Mouse (Mus musculus) CH12.LX (cell line): Measurements from ENCODE around the gene 4921504E06Rik. TPM values are rescaled to one million over a fixed set of nuclear protein-coding genes. Genes with fewer than 3 reads are reported as not detected.

Experiments
- DNase-seq: peaks from one replicate; pipeline ENCODE4 v3.0.0-alpha.2; 2013; ENCODE audit errors: extremely low read depth
- H3K27ac ChIP-seq: 2 replicates; pipeline ENCODE4 v1.5.1; 2012; ENCODE audit warnings: low read depth, mild to moderate bottlenecking, control low read depth, moderate library complexity; ENCODE audit not compliant: insufficient read depth
- H3K27me3 ChIP-seq: replicated peaks from 2 replicates; pipeline ENCODE3; 2012; ENCODE audit warnings: inconsistent platforms
- H3K36me3 ChIP-seq, 2 experiments: replicated peaks in 1 of 2; 2 replicates each; pipeline versions ENCODE3 to v1.6.1; 2012; ENCODE audit warnings: inconsistent platforms in 1 of 2, low read length in 1 of 2, mild to moderate bottlenecking in 1 of 2, mixed read lengths in 1 of 2, moderate library complexity in 1 of 2; ENCODE audit not compliant: control insufficient read depth in 1 of 2, insufficient read depth in 1 of 2
- H3K4me1 ChIP-seq, 2 experiments: 2 replicates each; pipeline ENCODE4 v1.6.1; 2012; ENCODE audit warnings: inconsistent platforms in 1 of 2, moderate library complexity in 1 of 2; ENCODE audit not compliant: insufficient read depth in 2 of 2, control insufficient read depth in 1 of 2
- H3K4me2 ChIP-seq: 2 replicates; pipeline ENCODE4 v1.6.1; 2012; ENCODE audit warnings: low read depth, mild to moderate bottlenecking, control low read depth; ENCODE audit not compliant: poor library complexity, insufficient read depth, severe bottlenecking
- H3K4me3 ChIP-seq, 3 experiments: fragments of 150-350 bp in 1 of 3; sonication (generic) in 1 of 3; replicated peaks in 1 of 3; 2 replicates each; pipeline versions ENCODE3 to v1.5.1; 2011 to 2012; ENCODE audit warnings: low read depth in 2 of 3, low read length in 2 of 3, mild to moderate bottlenecking in 2 of 3, moderate library complexity in 2 of 3, control low read depth in 1 of 3, improper control_type of control experiment in 1 of 3, inconsistent platforms in 1 of 3, mixed read lengths in 1 of 3; ENCODE audit not compliant: poor library complexity in 1 of 3
- H3K79me2 ChIP-seq: replicated peaks from 2 replicates; pipeline ENCODE4 v1.6.1; 2012; ENCODE audit warnings: mild to moderate bottlenecking, moderate library complexity; ENCODE audit not compliant: control insufficient read depth, poor library complexity, insufficient read depth, severe bottlenecking; ENCODE audit errors: extremely low read depth
- H3K9ac ChIP-seq: 2 replicates; pipeline ENCODE4 v1.6.1; 2012; ENCODE audit warnings: low read depth, mild to moderate bottlenecking, control low read depth, moderate library complexity; ENCODE audit not compliant: insufficient read depth
- H3K9me3 ChIP-seq: replicated peaks from 2 replicates; pipeline ENCODE3; 2012; ENCODE audit warnings: low read length, inconsistent platforms, mixed read lengths
- BHLHE40 ChIP-seq: IDR thresholded peaks from 2 replicates; pipeline ENCODE4 v1.6.1; 2011; ENCODE audit warnings: mild to moderate bottlenecking, low read depth, low read length, improper control_type of control experiment
- CHD1 ChIP-seq: IDR thresholded peaks from 2 replicates; pipeline ENCODE4 v1.6.1; 2012; ENCODE audit warnings: low read depth, low read length, improper control_type of control experiment, inconsistent platforms
- CHD2 ChIP-seq: IDR thresholded peaks from 2 replicates; pipeline ENCODE4 v1.6.1; 2011; ENCODE audit warnings: low read length, improper control_type of control experiment
- E2F4 ChIP-seq: IDR thresholded peaks from 2 replicates; pipeline ENCODE4 v1.6.1; 2011; ENCODE audit warnings: low read depth, low read length, improper control_type of control experiment; ENCODE audit not compliant: insufficient replicate concordance
- ETS1 ChIP-seq: conservative IDR thresholded peaks from 2 replicates; pipeline ENCODE4 v1.6.1; 2012; ENCODE audit warnings: low read depth, mild to moderate bottlenecking, inconsistent platforms, low read length, improper control_type of control experiment, moderate library complexity
- GABPA ChIP-seq: IDR thresholded peaks from 2 replicates; pipeline ENCODE4 v1.6.1; 2012; ENCODE audit warnings: low read depth, low read length, improper control_type of control experiment, inconsistent platforms; ENCODE audit not compliant: insufficient replicate concordance
- HCFC1 ChIP-seq: IDR thresholded peaks from 2 replicates; pipeline ENCODE4 v1.6.1; 2012; ENCODE audit warnings: low read depth, mild to moderate bottlenecking, inconsistent platforms, low read length, improper control_type of control experiment
- IRF4 ChIP-seq: IDR thresholded peaks from 2 replicates; pipeline ENCODE4 v1.6.1; 2014; ENCODE audit warnings: low read depth, mild to moderate bottlenecking, inconsistent platforms, low read length, improper control_type of control experiment
- JUN ChIP-seq: IDR thresholded peaks from 2 replicates; pipeline ENCODE4 v1.6.1; 2011; ENCODE audit warnings: low read depth, mild to moderate bottlenecking, low read length, improper control_type of control experiment, moderate library complexity; ENCODE audit not compliant: insufficient read depth
- KAT2A ChIP-seq: IDR thresholded peaks from 2 replicates; pipeline ENCODE4 v1.6.1; 2012; ENCODE audit warnings: low read length, improper control_type of control experiment, inconsistent platforms; ENCODE audit not compliant: insufficient replicate concordance
- MAX ChIP-seq: IDR thresholded peaks from 2 replicates; pipeline ENCODE4 v1.6.1; 2011; ENCODE audit warnings: low read length, improper control_type of control experiment
- MEF2A ChIP-seq: IDR thresholded peaks from 2 replicates; pipeline ENCODE4 v1.6.1; 2014; ENCODE audit warnings: low read depth, mild to moderate bottlenecking, inconsistent platforms, low read length, improper control_type of control experiment, borderline replicate concordance
- MXI1 ChIP-seq: IDR thresholded peaks from 2 replicates; pipeline ENCODE4 v1.6.1; 2011; ENCODE audit warnings: mild to moderate bottlenecking, low read depth, low read length, improper control_type of control experiment
- NELFE ChIP-seq: IDR thresholded peaks from 2 replicates; pipeline ENCODE4 v1.6.1; 2011; ENCODE audit warnings: low read depth, low read length, improper control_type of control experiment
- NRF1 ChIP-seq: IDR thresholded peaks from 2 replicates; pipeline ENCODE4 v1.6.1; 2014; ENCODE audit warnings: low read depth, mild to moderate bottlenecking, inconsistent platforms, low read length, improper control_type of control experiment, moderate library complexity
- PAX5 ChIP-seq: IDR thresholded peaks from 2 replicates; pipeline ENCODE4 v1.6.1; 2012; ENCODE audit warnings: low read length, inconsistent platforms, mixed read lengths
- RAD21 ChIP-seq: IDR thresholded peaks from 2 replicates; pipeline ENCODE4 v1.6.1; 2011; ENCODE audit warnings: low read depth, mild to moderate bottlenecking, low read length, improper control_type of control experiment, moderate library complexity
- RCOR1 ChIP-seq: conservative IDR thresholded peaks from 2 replicates; pipeline ENCODE4 v1.6.1; 2012; ENCODE audit warnings: low read depth, mild to moderate bottlenecking, inconsistent platforms, low read length, improper control_type of control experiment
- TBP ChIP-seq: conservative IDR thresholded peaks from 2 replicates; pipeline ENCODE4 v1.6.1; 2011; ENCODE audit warnings: low read depth, low read length, improper control_type of control experiment
- TCF12 ChIP-seq: IDR thresholded peaks from 2 replicates; pipeline ENCODE4 v1.6.1; 2014; ENCODE audit warnings: low read depth, mild to moderate bottlenecking, inconsistent platforms, low read length, improper control_type of control experiment
- USF1 ChIP-seq: IDR thresholded peaks from 2 replicates; pipeline ENCODE4 v1.6.1; 2014; ENCODE audit warnings: low read depth, mild to moderate bottlenecking, inconsistent platforms, low read length, improper control_type of control experiment
- USF2 ChIP-seq: conservative IDR thresholded peaks from 2 replicates; pipeline ENCODE4 v1.6.1; 2011; ENCODE audit warnings: low read depth, low read length, improper control_type of control experiment
- ZC3H11A ChIP-seq: IDR thresholded peaks from 2 replicates; pipeline ENCODE4 v1.6.1; 2012; ENCODE audit warnings: low read depth, mild to moderate bottlenecking, inconsistent platforms, low read length, improper control_type of control experiment
- ZKSCAN1 ChIP-seq: IDR thresholded peaks from 2 replicates; pipeline ENCODE4 v1.6.1; 2012; ENCODE audit warnings: low read depth, inconsistent platforms, low read length, improper control_type of control experiment, borderline replicate concordance
- ZMIZ1 ChIP-seq: IDR thresholded peaks from 2 replicates; pipeline ENCODE4 v1.6.1; 2012; ENCODE audit warnings: low read depth, mild to moderate bottlenecking, inconsistent platforms, low read length, improper control_type of control experiment
- dilution Hi-C: fragments of 300-500 bp; cut with MboI; formaldehyde crosslinking; loops from 2 replicates; pipeline ENCODE4 v1.14.3; 2020; ENCODE audit warnings: low sequenced_read_pairs; ENCODE audit not compliant: extremely low pct_unique_long_range_greater_than_20kb, extremely low pct_ligation_motif_present
- in situ Hi-C: fragments of 300-500 bp; cut with MboI; formaldehyde crosslinking; loops from 3 replicates; pipeline ENCODE4 v1.14.3; 2019; ENCODE audit warnings: low sequenced_read_pairs, low pct_ligation_motif_present, low pct_unique_long_range_greater_than_20kb, mixed read lengths
- polyA plus RNA-seq: library from polyadenylated mRNA; unstranded; fragments of >175 nt; gene quantifications from 2 replicates; pipeline ENCODE4 v1.2.1, GENCODE M21; 2012; ENCODE audit warnings: low read depth; ENCODE audit not compliant: insufficient read length
- total RNA-seq, 2 experiments: library from RNA; depleted of rRNA; stranded (reverse); fragments of 300-350 nt in 1 of 2; fragments of >200 nt in 1 of 2; gene quantifications; 2 replicates each; pipeline ENCODE4 v1.2.3; 2012 to 2014

4921504E06Rik gene
- total and polyA plus RNA-seq, 3 experiments = not detected

GRCm38 (mm10) chr2:19551396-19551795 lies 2.3 kb downstream of the 4921504E06Rik start:
- dilution Hi-C loops = no loop called here

GRCm38 (mm10) chr2:19540906-19541305 lies 12.8 kb downstream of the 4921504E06Rik start:
- dilution Hi-C loops = no loop called here
- no peaks in the 10 kb centered on the region for H3K4me1 ChIP-seq

More at GRCm38 (mm10) chr2:19551396-19551795, 2.3 kb downstream of the 4921504E06Rik start:
- Histone ChIP-seq H3K9me3 (no peaks in the 10 kb centered on the region), H3K27ac (no peak overlapping the region), H3K36me3 (no peaks in the 10 kb centered on the region), H3K4me3 (no peak overlapping the region), H3K27me3 (no peaks in the 10 kb centered on the region), H3K4me2 (no peak overlapping the region), H3K79me2 (no peaks in the 10 kb centered on the region), H3K4me1 (peaks cover 0 to 3% of the 10 kb centered on the region in 2 experiments; a peak in 2 of 4 replicates), H3K9ac (no peak overlapping the region)
- in situ Hi-C loops = no loop called here
- DNase-seq = no peak
- no peak for TF ChIP-seq GABPA
- no peak for TF ChIP-seq NELFE
- TF ChIP-seq BHLHE40 = no peak
- no peak for TF ChIP-seq ETS1
- TF ChIP-seq TCF12 = no peak
- TF ChIP-seq USF1 = no peak
- TF ChIP-seq JUN = no peak
- TF ChIP-seq USF2 = no peak
- TF ChIP-seq ZMIZ1 = no peak
- TF ChIP-seq CHD2 = no peak
- TF ChIP-seq ZC3H11A = no peak
- TF ChIP-seq MAX = no peak
- no peak for TF ChIP-seq ZKSCAN1
- no peak for TF ChIP-seq IRF4

More at GRCm38 (mm10) chr2:19540906-19541305, 12.8 kb downstream of the 4921504E06Rik start:
- Histone ChIP-seq H3K27me3 (no peaks in the 10 kb centered on the region), H3K9me3 (no peaks in the 10 kb centered on the region), H3K4me2 (no peak overlapping the region), H3K79me2 (no peaks in the 10 kb centered on the region), H3K9ac (no peak overlapping the region), H3K36me3 (no peaks in the 10 kb centered on the region), H3K4me3 (no peak overlapping the region), H3K27ac (no peak overlapping the region)
- TF ChIP-seq HCFC1 (no peak), RCOR1 (no peak), NELFE (no peak), USF1 (no peak), MEF2A (no peak), E2F4 (no peak), MXI1 (no peak), BHLHE40 (no peak), NRF1 (no peak), TCF12 (no peak), TBP (no peak), CHD1 (no peak), KAT2A (no peak), ETS1 (no peak), JUN (no peak), RAD21 (no peak), CHD2 (no peak), PAX5 (no peak)
- in situ Hi-C loops = no loop called here
- DNase-seq = no peak
